8 mouse cellular contexts compared by ENCODE assay signal in the genomic region with DNA sequence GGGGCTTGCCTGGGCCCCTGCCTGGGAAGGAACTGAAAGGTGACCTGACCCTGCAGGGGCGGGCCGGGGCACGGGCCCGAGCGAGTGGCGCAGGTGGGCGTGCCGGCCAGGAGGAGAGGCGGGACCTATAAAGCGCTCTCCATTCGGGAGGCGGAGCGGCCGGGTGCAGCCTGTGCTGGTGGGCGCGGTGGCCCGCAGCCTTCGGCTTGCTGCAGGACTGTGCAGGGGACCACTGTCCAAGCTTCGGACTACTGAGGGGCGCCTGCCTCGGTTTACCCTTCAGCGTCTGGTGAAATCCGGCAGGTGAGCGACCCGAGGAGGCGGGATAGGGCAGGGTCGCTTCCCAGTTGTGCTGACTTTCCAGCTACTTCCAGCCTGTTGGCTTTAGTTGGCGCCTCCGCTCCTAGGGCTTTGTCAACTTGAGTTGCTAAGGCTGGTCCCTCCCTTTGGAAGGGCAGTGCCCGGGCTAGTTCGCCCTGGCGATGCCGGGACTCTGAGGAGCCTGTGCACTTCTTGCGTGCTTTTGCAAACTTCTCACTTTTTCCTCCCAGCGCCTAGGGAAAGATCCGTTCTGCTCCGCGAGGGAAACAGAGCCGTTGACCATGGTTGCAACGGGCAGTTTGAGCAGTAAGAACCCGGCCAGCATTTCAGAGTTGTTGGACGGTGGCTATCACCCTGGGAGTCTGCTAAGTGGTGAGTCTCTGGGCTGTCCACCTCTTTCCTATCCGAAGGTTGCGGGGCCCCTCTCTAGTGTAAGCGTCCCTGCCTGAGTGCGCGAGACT. TPM values are rescaled to one million over a fixed set of nuclear protein-coding genes. Genes with fewer than 3 reads are reported as not detected.
DNase-seq lines count a peak whose midpoint lies in the region; ATAC-seq lines count a peak whose summit lies in the region.

No protein-coding gene starts in this region.

- H3K9me3 ChIP-seq in forebrain, embryonic 16.5 days (ENCODE audit: control insufficient read depth, low read length), result no peaks in the 10 kb centered on the region
- no peaks in the 10 kb centered on the region for H3K9me3 ChIP-seq in hindbrain, embryonic 10.5 days
- no peaks in the 10 kb centered on the region for H3K9me3 ChIP-seq in limb, embryonic 12.5 days
- 0 out of 2 replicates have a peak, but pooled peaks cover 5% of the 10 kb centered on the region for H3K9me3 ChIP-seq in midbrain, embryonic 10.5 days (replicated peaks)

- no peaks in the 10 kb centered on the region for H3K36me3 ChIP-seq in forebrain, embryonic 16.5 days (ENCODE audit: control insufficient read depth, insufficient read depth)
- H3K36me3 ChIP-seq in hindbrain, embryonic 10.5 days, result peaks cover 8% of the 10 kb centered on the region; the same call in 1 of the 2 replicates
- H3K36me3 ChIP-seq in limb, embryonic 12.5 days, result no peaks in the 10 kb centered on the region
- H3K36me3 ChIP-seq in midbrain, embryonic 10.5 days, result peaks cover 14% of the 10 kb centered on the region; the same call in 1 of the 2 replicates

- ATAC-seq in frontal cortex, adult (ENCODE audit: low TSS enrichment), result peak; percentile 53
- peak; percentile 92 for ATAC-seq in forebrain, embryonic 16.5 days
- ATAC-seq in limb, embryonic 12.5 days (ENCODE audit: insufficient number of reproducible peaks, insufficient read depth, low FRiP score, low TSS enrichment, low read depth), result peak; percentile 96

- no peak overlapping the region for H3K27ac ChIP-seq in forebrain, embryonic 16.5 days (ENCODE audit: low read length)
- peak overlapping the region; percentile 84 for H3K27ac ChIP-seq in hindbrain, embryonic 10.5 days
- no peak overlapping the region for H3K27ac ChIP-seq in limb, embryonic 12.5 days
- peak overlapping the region; percentile 76 for H3K27ac ChIP-seq in midbrain, embryonic 10.5 days (replicated peaks)

- H3K4me3 ChIP-seq in forebrain, embryonic 16.5 days (replicated peaks; ENCODE audit: low read length), result peak overlapping the region; percentile 53
- peak overlapping the region; percentile 66 for H3K4me3 ChIP-seq in hindbrain, embryonic 10.5 days
- H3K4me3 ChIP-seq in limb, embryonic 12.5 days (replicated peaks), result peak overlapping the region; percentile 58
- H3K4me3 ChIP-seq in midbrain, embryonic 10.5 days, result peak overlapping the region; percentile 62

- DNase-seq in frontal cortex, postnatal 14 days (ENCODE audit: low spot score in 2 of 2), result no peak
- peak; percentile 8 for DNase-seq in c-Kit-positive CD71-negative TER-119-negative erythroid progenitor cells, embryonic 14.5 days (ENCODE audit: low read depth)
- peak; percentile 74 for DNase-seq in hindbrain, embryonic 10.5 days (ENCODE audit: low spot score)
- DNase-seq in midbrain, embryonic 10.5 days (ENCODE audit: low spot score), result peak; percentile 81
- peak; percentile 33 to 66 for DNase-seq in spleen, postnatal 4 days (ENCODE audit: low spot score in 2 of 2)

- H3K27me3 ChIP-seq in forebrain, embryonic 16.5 days (replicated peaks; ENCODE audit: control insufficient read depth, insufficient read depth, low read length), result peaks cover 11% of the 10 kb centered on the region; the same call in 1 of the 2 replicates
- peaks cover 45% of the 10 kb centered on the region for H3K27me3 ChIP-seq in hindbrain, embryonic 10.5 days (ENCODE audit: insufficient read depth, poor library complexity, severe bottlenecking)
- peaks cover 19% of the 10 kb centered on the region for H3K27me3 ChIP-seq in limb, embryonic 12.5 days
- peaks cover 42% of the 10 kb centered on the region for H3K27me3 ChIP-seq in midbrain, embryonic 10.5 days (ENCODE audit: low read depth, poor library complexity, severe bottlenecking)

- WGBS in forebrain, embryonic 16.5 days, result under 1% methylated on average over 47 of the region's 47 CpGs
- WGBS in hindbrain, embryonic 10.5 days, result under 1% methylated on average over 47 of the region's 47 CpGs
- WGBS in limb, embryonic 12.5 days, result 1% methylated on average over 47 of the region's 47 CpGs
- under 1% methylated on average over 47 of the region's 47 CpGs for WGBS in midbrain, embryonic 10.5 days

- H3K4me1 ChIP-seq in forebrain, embryonic 16.5 days (replicated peaks; ENCODE audit: control insufficient read depth, insufficient read depth, low read length), result peaks cover 16% of the 10 kb centered on the region
- H3K4me1 ChIP-seq in hindbrain, embryonic 10.5 days (replicated peaks), result peaks cover 18% of the 10 kb centered on the region
- peaks cover 11% of the 10 kb centered on the region; the same call in 1 of the 2 replicates for H3K4me1 ChIP-seq in limb, embryonic 12.5 days (replicated peaks)
- H3K4me1 ChIP-seq in midbrain, embryonic 10.5 days, result peaks cover 31% of the 10 kb centered on the region

- H3K4me2 ChIP-seq in forebrain, embryonic 16.5 days (ENCODE audit: low read length), result peak overlapping the region; percentile 88
- H3K4me2 ChIP-seq in limb, embryonic 12.5 days, result peak overlapping the region; percentile 86

- peak overlapping the region; percentile 53 for H3K9ac ChIP-seq in forebrain, embryonic 16.5 days (replicated peaks; ENCODE audit: low read depth, low read length)
- H3K9ac ChIP-seq in limb, embryonic 12.5 days (replicated peaks), result peak overlapping the region; percentile 64

RNA-seq across cellular contexts. Expression of gene Ddit4l, which starts 2.4 kb away (rescaled TPM):
- polyA plus RNA-seq in forebrain, embryonic 16.5 days (2015; fragmentation: Nextera tagmentation; extraction: Ambion mirVana), result 6.1 and 6.7 TPM in 2 replicates
- 5.9 and 8.7 TPM in 2 replicates for polyA plus RNA-seq in hindbrain, embryonic 10.5 days (2016; fragmentation: Nextera tagmentation; extraction: Ambion mirVana)
- polyA plus RNA-seq in limb, embryonic 12.5 days (2016; fragmentation: Nextera tagmentation; extraction: Ambion mirVana), result 8.2 and 12.3 TPM in 2 replicates
- polyA plus RNA-seq in midbrain, embryonic 10.5 days (2016; fragmentation: Nextera tagmentation; extraction: Ambion mirVana), result 13.6 and 16.4 TPM in 2 replicates

RNA-seq across cellular contexts. Expression of gene Gm21962, which starts 47.6 kb away (rescaled TPM):
- polyA plus RNA-seq in forebrain, embryonic 16.5 days (2015; fragmentation: Nextera tagmentation; extraction: Ambion mirVana), result not detected in 2 replicates
- not detected in 2 replicates for polyA plus RNA-seq in hindbrain, embryonic 10.5 days (2016; fragmentation: Nextera tagmentation; extraction: Ambion mirVana)
- polyA plus RNA-seq in limb, embryonic 12.5 days (2016; fragmentation: Nextera tagmentation; extraction: Ambion mirVana), result not detected in 2 replicates
- not detected in 2 replicates for polyA plus RNA-seq in midbrain, embryonic 10.5 days (2016; fragmentation: Nextera tagmentation; extraction: Ambion mirVana)

Comparison
In these comparisons a context has a peak if more than half of its experiments do, and no peak if none do; other contexts are left out.
1. DNase-seq: peak in c-Kit-positive CD71-negative TER-119-negative erythroid progenitor cells, embryonic 14.5 days (single experiment), hindbrain, embryonic 10.5 days (single experiment), midbrain, embryonic 10.5 days (single experiment) and spleen, postnatal 4 days (2 of 2); none in frontal cortex, postnatal 14 days (0 of 2).
2. H3K27ac ChIP-seq: peak in hindbrain, embryonic 10.5 days (single experiment) and midbrain, embryonic 10.5 days (single experiment); none in forebrain, embryonic 16.5 days (single experiment) and limb, embryonic 12.5 days (single experiment).
3. Peak in every context shown above with its lines, with median percentiles within 50 percentile points of each other: ATAC-seq and H3K4me3 ChIP-seq.